Mouse (Mus musculus): ENCODE measurements around the gene Ctnnd1.

GRCm38 (mm10) chr2:84597123-84597522 lies 53.4 kb downstream of the Ctnnd1 start:
- no peak for TF ChIP-seq CTCF (IDR thresholded peaks at IDR 0.05 in 2 of 3, conservative IDR thresholded peaks at IDR 0.05 in 1 of 3; ENCODE audit: control insufficient read depth in 1 of 3, insufficient read depth in 1 of 3, low read depth in 2 of 3, low read length in 3 of 3, poor library complexity in 1 of 3, severe bottlenecking in 1 of 3)
- TF ChIP-seq EP300 (IDR thresholded peaks at IDR 0.05; ENCODE audit: low read depth in 1 of 2, low read length in 2 of 2) = no peak
- no peak for TF ChIP-seq USF1 (IDR thresholded peaks at IDR 0.05; ENCODE audit: low read depth, low read length)
